Mouse (Mus musculus) cerebellum, adult 9-11 months (tissue): ENCODE data around the gene Hist1h1d.
"Not testable (repeated sequence)": the region's sequence is repeated elsewhere in the genome, so short reads cannot be mapped to it uniquely, and the experiment has no call there.

Source experiments
- DNase-seq: peaks from one replicate; pipeline ENCODE4 v3.0.0; 2022

Hist1h1d gene

DNA sequence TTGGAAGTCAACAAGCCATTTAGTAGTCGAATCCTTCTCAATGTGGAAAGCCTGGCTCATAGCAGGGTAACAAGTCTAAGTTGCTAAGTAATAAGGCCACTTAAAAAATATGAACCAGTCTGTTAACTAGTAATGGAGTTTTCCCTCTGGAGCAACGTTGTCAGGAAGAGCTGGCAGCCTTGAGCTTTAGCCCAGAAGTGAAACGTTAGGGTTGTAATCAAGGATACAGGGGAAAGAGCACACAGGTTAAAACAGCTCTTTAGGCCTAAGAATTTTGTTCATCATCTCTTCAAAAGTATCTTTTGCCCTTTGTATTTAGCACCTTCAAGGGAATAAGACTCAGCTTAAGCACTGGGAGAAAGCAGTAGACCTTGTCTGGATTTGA is 2.3 kb upstream of the Hist1h1d start:
- no peak for DNase-seq

DNA sequence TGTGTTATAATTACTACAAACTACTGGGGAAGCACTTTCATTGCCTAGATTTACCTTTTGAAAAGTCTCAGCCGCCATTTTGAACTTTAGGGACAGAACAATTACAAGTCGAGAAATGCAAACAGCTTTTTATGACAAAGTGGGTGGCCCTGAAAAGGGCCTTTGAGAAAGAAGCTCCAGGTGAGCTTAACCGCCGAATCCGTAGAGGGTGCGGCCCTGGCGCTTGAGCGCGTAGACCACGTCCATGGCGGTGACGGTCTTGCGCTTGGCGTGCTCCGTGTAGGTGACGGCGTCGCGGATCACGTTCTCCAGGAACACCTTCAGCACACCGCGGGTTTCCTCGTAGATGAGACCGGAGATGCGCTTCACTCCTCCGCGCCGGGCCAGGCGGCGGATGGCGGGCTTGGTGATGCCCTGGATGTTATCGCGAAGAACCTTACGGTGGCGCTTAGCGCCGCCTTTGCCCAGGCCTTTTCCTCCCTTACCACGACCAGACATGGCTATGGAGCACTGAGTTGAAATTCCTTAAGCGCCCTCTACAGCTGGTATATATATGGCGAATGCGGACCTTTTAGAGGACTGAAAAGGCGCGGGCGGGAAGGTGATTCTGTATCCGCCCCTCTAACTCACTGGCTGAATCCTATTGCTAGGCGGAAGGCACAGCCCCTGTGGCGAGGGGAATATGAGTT is 1.8 kb upstream of the Hist1h1d start, which contains the start of gene Hist1h4f:
Gene Hist1h4f, minus strand, starts transcription at position 503 of the 689 bp plus-strand sequence.
- peak; percentile 94 for DNase-seq

DNA sequence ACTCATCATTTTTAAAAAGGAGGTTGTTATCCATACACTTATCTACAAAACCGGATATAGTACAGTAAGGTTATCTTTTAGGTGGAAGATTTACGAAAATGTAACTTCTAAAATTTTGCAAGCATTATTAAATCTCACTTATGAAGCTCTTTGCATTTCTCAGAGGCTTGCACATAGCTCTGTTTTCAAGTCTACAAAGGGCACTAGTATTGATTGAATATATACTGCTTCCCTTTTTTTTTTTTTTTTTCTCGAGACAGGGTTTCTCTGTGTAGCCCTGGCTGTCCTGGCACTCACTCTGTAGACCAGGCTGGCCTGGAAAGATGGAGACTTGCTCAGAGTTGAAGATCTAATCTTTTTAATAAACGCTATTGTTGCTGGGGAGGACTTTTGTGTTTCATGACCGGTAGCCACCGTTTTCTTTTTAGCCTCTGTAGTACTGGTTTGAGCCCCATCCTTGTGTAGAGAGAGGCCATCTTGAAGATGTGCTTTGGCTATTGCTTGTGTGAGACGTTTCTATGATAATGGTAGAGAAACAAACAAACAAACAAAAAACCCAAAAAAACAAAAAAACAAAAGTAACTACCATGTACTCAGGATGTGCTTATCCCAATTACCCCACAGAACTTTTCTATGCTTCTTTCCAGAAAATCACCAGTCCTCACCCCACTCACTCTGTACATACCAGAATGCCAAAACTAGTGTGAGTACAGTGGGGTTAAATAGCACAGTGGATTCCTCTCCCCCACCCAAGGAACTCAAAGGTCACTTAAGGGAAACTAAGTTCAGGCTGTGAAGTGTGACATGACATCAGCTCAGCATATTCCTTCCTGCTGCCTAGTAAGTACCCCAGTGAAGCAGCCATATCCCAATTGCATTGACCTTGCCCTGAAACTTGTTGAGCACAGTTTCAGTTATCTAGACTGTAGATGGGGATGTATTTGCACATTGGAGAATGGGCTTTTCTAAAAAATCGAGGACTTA is 839 bp upstream of the Hist1h1d start:
- no peak for DNase-seq

DNA sequence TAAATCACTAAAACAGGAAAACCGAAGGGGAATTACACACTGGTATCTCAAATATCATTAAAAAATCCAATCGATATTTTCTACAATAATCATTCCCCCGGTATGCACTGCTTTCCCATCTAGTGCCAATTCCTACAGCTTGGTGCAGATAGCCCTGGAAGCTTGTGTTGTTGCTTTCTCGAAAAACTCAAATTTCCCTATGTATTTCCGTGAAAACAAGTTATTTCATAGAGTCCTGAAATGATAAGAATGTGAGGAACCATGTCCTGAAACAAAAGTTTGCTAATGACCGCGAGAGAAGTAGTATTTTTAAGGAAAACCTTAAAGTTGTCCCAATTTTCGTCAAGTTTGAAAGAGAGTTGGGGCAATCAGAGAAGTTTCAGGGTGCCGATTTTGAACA is 1.3 kb downstream of the Hist1h1d start:
- DNase-seq: no peak

DNA sequence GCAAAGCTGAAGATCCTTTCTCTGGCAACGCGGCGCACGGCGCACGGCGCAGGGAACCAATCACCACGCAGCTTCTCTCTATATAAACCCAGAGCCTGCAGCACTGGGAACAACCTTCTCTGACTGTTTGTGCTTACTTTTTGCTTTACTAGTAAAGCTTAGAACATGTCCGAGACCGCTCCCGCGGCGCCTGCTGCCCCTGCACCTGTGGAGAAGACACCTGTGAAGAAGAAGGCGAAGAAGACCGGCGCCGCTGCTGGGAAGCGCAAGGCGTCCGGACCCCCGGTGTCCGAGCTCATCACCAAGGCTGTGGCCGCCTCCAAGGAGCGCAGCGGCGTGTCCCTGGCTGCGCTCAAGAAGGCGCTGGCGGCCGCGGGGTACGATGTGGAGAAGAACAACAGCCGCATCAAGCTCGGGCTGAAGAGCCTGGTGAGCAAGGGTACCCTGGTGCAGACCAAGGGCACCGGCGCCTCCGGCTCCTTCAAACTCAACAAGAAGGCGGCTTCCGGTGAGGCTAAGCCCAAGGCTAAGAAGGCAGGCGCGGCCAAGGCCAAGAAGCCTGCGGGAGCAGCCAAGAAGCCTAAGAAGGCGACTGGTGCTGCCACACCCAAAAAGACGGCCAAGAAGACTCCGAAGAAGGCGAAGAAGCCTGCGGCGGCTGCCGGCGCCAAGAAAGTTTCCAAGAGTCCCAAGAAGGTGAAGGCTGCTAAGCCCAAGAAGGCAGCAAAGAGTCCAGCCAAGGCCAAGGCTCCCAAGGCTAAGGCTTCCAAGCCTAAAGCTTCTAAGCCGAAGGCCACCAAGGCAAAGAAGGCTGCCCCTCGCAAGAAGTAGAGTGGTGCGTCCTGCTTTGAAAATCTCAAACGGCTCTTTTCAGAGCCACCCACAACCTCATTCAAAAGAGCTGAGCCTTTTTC is 2.1 kb downstream of the Hist1h1d start:
- peak; percentile 78 for DNase-seq

DNA sequence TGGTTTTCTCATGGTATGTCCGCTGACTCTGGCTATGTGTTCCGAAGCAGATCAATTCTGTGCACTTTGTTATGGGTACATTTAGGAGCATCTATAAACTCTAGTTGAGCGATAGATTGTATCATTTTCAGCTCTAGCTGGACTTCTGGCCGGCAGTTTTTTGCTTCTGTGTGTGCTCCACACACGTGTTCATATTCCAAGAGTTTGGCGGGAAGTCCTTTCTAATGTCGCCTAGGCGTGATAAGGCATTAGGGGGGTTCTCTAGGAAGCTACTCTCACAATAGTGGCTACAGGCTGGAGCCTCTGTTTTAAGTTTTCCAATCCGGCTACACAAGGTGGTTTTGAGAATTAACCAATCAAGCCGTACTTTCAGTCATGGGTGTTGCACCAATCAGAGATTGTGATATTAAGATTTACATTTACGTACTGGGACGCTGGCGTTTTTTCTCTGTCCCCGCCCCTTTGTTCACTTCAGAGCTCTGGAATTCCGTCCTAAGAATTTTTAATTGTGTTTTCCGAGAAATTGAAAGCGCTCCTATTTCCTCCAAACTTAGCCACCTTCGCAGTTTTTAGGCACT is 2.9 kb downstream of the Hist1h1d start:
- DNase-seq: peak; percentile 82

DNA sequence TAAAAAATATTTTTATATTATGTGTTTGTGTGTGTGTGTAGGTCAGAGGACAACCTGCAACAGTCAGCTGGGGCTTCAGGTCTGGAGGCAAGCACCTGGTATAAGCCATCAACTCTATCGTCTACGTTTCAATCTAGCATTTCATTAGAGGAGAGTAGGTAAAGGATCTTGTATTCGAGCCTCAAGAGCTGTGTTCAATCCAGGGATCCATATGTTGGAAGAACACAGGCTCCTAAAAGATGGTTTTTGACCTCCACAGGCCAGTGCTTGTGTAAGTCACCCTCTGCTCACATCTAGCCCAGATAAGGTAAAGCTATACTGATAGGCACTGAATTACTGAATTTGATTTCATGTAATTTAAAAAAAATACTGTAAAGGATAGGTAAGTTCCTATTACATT is 3.8 kb downstream of the Hist1h1d start:
- no peak for DNase-seq

DNA sequence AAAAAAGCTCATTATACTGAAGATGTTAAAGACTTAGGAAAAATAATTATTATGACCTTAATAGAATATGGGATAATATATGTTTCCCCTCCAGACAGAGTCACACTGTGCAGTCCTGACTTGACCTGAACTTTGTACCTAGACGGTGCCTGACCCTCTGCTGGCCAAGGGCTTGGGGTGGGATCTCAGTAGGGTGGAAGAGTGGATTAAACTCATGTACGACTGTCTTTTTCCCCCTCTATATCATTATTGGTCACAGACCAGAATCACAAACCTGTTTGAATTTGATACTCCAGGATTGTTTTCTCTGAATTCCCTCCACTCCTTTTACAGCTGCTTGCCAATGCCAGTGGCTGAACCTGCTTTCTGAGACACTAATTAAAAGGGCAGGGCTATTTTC is 7.6 kb downstream of the Hist1h1d start:
- not testable (repeated sequence) for DNase-seq

DNA sequence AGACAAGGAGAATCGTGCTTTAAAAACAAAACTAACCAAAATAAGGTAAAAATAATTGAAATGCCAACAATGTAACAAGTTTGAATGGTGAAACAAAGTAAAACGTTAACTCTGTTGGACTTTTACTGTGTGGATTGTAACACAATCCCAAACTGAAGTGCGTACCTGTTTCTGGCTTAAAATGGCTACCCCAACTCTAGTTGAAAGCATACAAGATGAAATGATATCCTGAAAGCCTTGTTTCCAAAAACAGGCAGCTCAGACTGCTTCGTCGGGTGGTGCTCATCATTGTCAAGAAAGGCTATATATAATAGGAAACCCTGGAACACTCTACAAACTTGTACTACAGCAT is 8.4 kb downstream of the Hist1h1d start:
- not testable (repeated sequence) for DNase-seq

DNA sequence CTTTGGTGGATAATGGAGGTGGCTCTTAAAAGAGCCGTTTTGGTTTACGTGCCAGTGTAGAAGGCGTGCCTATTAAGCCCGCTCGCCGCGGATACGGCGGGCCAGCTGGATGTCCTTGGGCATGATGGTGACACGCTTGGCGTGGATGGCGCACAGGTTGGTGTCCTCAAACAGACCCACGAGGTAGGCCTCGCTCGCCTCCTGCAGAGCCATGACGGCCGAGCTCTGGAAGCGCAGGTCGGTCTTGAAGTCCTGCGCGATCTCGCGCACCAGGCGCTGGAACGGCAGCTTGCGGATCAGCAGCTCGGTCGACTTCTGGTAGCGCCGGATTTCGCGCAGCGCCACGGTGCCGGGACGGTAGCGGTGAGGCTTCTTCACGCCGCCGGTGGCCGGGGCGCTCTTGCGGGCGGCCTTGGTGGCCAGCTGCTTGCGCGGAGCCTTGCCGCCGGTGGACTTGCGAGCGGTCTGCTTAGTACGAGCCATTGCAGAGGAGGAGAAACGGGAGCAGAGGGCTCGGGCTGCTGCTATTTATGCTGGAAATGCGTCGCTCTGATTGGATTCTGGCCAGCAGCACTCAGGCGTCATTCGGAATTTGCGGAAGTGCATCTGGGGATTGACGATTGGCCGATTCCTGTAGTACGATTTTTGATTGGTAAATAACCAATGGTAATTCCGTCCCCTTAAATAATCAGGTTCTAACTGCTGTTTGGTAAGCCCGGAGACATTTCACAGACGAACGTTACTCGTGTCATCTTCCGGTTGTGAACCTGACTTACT is 9.0 kb downstream of the Hist1h1d start, which contains the start of gene Hist1h3e:
Gene Hist1h3e, minus strand, starts transcription at position 487 of the 777 bp plus-strand sequence.
- peak; percentile 94 for DNase-seq

DNA sequence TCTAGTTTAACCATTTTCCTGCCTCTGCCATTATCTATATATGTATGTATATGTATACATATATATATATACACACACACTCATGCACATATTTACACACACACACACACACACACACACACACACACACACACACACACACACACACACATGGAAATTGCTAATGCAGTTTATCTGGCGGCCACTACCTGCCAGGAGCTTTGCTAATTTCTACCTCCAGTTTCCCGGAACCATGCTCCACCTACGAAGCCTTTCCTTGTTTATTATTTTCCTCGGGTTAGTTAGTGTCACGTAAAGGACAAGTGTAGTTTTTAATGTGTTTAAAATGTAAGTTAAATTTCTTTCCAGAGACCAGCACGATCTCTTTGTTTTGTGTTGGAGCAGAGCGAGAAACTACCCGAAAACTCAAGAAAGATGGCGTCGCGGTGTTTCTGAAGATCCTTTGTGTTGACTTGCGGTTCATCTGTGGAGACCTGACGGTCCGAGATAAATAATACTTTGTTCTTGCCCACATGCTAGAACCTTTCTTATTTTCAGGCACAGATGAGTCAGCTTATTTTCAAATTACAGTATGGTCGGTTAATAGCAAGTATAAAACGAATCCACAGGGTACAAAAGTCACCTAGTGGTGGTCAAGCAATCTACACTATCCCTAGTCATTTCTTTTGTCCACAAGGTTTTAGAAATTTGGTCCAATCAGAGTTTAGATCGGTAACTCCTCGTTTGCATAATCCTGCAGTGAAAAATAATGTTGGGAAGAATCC is 9.8 kb downstream of the Hist1h1d start:
- DNase-seq: peak; percentile 60

DNA sequence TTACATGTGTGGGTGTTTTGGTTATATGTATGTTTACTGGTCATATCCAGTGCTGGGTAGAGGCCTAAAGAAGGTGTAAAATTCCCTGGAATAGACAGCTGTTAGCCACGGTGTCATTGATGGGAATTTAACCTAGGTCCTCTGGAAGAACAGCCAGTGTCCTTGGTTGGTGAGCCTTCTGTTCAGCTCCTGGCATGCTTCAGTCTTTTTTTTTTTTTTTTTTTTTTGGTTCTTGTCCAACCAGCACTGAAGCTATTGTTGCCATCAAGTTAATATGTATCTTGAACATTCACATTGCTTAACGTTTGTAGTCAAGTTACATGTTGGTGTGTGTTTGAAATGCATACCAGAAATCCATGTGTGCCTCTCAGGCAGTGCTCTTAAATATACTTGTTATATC is 11.4 kb downstream of the Hist1h1d start:
- no peak for DNase-seq

DNA sequence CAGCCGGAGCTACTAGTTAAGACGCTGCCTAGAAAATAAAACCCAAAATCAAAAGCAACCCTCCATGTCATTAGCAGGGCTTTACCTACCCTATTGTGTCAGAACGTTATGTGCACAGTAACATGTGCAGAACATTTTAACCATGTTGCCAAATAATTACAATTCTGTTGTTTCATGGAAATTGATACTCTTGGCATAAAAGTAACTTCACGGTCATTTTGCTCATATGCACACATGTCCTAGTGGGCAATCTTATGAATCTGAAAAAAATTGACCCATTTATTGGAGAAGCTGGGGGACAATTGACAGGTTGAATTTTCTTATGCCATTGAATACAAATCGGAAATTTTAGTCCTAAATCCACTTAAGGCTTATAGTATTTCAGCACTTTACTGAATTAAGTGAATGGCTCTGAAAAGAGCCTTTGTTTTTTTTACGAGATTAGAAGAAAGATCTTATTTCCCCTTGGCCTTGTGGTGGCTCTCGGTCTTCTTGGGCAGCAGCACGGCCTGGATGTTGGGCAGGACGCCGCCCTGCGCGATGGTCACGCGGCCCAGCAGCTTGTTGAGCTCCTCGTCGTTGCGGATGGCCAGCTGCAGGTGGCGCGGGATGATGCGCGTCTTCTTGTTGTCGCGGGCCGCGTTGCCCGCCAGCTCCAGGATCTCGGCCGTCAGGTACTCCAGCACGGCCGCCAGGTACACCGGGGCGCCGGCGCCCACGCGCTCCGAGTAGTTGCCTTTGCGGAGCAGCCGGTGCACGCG is 17.4 kb downstream of the Hist1h1d start:
- DNase-seq: not testable (repeated sequence)

DNA sequence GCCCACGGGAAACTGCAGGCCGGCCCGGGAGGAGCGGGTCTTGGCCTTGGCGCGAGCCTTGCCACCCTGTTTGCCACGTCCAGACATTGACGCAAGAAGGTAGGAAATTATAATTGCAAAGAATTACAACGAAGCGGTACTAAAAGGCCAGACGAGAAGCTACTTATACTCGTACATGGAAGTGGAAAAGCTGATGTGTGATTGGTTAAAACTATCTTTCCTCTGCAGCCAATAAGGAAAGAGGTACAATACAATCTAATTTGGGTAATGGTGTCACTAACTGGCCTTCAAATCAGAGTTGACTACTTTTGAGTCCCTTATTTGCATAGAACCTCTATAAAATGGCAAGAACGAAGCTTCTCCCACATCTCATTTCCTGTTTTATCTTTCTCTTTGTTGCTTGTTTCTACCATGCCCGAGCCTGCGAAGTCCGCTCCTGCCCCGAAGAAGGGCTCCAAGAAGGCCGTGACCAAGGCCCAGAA is 18.0 kb downstream of the Hist1h1d start, which contains the start of the genes Hist1h2ae and Hist1h2bg:
Gene Hist1h2ae, minus strand, starts transcription at position 199 of the 482 bp plus-strand sequence.
Gene Hist1h2bg, plus strand, starts transcription at position 375 of the 482 bp plus-strand sequence.
- peak; percentile 73 for DNase-seq

DNA sequence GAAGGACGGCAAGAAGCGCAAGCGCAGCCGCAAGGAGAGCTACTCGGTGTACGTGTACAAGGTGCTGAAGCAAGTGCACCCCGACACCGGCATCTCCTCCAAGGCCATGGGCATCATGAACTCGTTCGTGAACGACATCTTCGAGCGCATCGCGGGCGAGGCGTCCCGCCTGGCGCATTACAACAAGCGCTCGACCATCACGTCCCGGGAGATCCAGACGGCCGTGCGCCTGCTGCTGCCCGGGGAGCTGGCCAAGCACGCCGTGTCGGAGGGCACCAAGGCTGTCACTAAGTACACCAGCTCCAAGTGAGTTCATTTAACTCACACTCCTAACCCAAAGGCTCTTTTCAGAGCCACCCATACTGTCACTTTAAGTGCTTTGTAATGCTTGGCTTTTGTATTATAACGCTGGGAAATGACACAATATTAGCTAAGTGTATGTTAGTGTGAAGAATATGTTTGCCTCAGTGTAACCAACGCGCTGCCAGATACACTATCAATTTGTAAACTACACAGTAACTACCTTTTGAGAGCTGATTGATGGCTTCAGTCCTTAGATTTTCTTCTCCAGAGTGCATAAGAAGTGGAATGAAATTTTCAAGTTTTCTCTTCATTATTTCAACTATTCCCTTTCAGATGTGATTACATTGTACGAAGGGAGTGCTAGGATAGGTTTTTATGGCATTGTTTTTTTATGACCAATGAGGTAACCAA is 18.6 kb downstream of the Hist1h1d start:
- DNase-seq: not testable (repeated sequence)

DNA sequence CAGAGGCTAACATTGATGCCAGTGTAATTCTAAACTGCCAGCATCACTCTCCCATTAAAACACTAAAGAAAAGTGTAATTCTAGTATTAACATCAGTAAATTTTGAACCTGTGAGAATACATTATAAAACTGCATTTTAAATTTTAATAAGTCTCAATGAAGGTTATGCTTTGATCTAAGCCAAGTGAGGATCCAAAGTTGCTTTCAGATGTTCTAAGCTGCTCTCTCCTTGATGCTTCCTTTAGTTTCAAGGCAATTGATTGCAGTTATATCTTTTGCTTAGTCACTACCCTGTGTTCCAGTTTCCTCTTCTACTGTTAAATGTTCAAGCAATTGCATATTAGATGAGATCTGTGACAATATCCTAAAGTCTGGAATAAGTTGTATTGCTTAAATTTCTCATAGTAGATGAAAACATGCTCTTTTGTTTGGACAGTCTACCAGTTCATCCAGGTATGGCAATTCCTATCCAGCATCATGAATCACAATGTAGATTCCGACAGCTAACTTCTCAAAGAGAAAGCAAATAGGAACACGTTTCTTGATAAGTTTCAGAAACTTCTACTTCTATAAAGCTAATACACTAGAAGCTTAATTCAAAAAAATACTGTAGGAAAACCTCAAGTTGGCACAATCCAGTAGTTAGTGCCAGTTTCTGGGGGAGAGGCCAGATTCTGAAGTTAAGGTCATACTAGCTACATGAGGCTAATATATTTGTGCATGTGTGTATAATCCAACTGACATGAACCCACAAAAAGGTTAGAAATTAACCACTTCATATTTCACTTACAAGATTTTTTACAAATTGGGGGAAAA is 19.4 kb downstream of the Hist1h1d start:
- no peak for DNase-seq

DNA sequence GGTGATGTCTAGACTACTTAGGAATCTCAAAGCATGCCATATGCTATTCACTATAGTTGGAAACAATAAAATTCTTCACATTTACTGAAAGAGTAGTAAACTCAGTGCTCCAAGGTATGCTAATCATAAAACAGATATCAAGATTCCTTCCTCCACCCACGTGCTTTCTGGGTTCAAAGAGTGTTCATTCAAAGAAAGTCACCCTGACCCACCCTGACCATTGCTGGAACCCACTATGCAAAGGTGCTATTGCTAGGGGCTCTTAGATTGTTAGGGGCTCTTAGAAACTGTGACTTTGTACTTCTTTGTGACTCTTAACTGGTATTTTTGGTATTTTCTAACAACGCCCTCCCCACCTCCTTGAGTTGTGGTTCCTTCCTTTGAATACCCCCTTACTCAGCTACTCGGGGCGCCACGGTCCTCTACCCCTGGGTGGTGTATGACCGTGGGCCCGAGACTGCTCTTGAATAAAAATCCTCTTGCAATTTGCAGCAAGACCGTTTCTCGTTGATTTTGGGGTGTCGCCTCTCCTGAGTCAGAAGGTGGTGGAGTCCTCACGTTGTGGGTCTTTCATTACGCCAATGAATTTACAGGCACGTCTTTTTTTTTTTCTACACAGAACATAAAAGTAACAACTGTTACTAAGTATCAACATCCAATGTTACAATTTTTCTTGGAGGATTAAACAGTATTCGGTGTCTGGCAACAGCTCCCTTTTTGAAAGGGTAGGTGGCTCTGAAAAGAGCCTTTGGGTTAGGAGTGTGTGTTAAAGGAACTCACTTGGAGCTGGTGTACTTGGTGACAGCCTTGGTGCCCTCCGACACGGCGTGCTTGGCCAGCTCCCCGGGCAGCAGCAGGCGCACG is 20.2 kb downstream of the Hist1h1d start:
- not testable (repeated sequence) for DNase-seq
